Mouse (Mus musculus) olfactory bulb, adult 2 months (tissue): ENCODE results near the gene Ufsp1.

Experiments
- CTCF ChIP-seq: fragments of 200-500 bp; IDR thresholded peaks from 2 replicates; pipeline ENCODE4 v1.5.1; 2012; ENCODE audit warnings: low read depth, mild to moderate bottlenecking, low read length, moderate library complexity; ENCODE audit not compliant: insufficient read depth
- POLR2A ChIP-seq: fragments of 200-500 bp; IDR thresholded peaks from 2 replicates; pipeline ENCODE4 v1.6.1; 2012; ENCODE audit warnings: mild to moderate bottlenecking, low read depth, low read length, moderate library complexity; ENCODE audit not compliant: insufficient read depth

DNA sequence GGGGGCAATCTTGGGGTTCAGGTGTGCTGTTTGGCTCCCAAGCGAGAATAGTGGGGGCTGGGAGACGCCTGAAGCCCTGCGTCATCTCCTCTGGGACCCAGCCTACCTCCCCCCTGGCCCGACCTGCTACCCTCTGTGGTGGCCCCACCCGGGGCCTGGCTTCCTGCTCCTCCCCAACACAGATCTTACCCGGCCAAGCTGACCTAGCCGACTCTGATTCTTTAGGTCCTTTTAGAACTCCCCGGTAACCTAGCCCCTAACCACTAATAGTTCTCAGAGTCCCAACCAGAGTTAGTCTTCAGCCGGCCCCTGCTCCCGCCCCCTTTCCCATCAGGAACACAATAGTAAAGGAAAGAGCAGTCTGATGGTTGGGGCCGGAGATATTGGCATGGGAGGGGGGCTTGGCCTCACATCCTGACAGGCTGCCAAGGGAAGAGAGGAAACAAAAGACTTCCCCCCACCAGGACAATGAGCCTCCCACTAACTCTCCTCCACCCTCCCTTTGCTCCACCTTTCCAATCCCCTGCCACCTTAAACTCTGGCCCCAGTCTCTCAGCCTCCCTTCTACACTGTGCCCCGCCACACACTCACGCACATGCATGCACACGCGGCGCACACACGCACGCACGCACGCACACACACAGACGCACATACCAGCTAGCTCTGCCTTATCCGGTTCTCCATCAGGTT is 45.0 kb downstream of the Ufsp1 start:
- no peak for TF ChIP-seq CTCF
- TF ChIP-seq POLR2A: no peak
